Mouse (Mus musculus): ENCODE results near the gene Sh3pxd2a.

The Sh3pxd2a gene

DNA sequence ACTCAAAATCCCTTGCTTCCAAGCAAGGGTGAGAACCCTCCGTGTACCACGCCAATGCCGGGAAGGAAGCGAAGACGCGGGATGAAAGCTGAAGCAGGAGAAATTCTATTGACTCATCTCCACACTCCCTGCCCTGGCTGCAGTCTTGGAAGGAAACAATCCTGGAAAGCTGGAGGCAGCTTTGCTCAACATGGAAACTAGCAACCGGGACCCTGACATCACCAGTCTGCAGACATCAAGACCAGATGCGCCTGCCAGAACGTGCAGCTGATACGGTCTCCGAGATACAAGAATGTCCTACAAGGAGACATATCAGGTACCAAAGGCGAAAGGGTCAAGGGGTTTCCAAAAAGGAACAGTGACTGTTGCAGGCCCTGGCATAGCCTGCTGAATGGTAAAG is 154.4 kb downstream of the Sh3pxd2a start:
- DNase-seq (ENCODE audit: low spot score), result no peak

DNA sequence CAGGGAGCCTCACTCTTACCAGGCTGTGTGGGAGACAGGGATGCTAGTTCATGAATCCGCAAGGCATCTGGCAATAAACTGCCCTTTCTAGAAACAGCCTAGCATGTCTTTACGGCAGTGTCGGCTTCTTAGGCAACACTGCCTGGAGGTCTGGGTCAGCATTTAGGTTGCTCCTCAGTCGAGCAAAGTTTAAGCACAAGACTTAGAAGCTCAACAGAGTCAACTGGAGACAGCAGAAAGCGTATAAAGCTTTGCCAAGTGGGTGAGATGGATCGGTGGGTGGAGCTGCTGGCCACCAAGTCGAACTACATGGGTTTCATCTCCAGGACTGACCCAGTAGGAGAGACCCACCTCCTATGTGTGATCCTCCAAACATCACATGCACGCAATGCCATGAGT is 157.3 kb downstream of the Sh3pxd2a start:
- no peak for DNase-seq (ENCODE audit: low spot score)

DNA sequence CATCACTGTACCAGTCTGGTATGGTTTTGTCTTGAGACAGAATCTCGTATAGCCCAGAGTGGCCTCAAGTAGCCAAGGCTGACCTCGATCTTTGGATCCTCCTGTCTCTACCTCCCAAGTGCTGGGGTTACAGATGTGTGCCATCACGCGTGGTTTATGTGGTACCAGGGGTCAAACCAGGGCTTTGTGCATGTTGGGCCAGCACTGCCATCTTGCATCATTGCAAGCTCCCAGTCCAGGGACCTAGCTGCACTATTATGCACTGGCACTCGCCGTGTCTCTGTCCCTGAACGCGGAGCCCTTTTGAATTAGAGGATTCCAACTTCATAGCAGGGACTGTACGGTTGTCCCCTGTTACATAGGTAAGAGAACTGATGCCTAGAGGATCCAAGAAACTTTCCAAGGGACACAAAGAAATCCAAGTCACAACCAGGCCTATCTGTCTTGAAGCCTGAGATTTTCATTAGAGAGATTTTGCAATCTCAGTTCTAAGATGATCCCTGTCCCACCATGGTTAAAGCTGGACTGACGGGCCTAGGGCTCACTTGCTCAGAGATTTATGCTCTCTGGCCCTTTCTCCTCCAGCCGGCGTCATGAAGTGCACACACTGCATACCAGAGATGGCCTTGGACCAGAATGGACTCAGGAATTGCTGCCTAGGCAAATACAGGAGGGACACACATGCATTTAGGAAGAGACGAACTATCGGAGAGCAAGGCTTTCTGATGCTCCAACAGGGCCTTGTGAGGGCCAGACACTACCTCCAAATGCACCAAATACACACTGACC is 157.9 kb downstream of the Sh3pxd2a start:
- DNase-seq (ENCODE audit: low spot score), result no peak

DNA sequence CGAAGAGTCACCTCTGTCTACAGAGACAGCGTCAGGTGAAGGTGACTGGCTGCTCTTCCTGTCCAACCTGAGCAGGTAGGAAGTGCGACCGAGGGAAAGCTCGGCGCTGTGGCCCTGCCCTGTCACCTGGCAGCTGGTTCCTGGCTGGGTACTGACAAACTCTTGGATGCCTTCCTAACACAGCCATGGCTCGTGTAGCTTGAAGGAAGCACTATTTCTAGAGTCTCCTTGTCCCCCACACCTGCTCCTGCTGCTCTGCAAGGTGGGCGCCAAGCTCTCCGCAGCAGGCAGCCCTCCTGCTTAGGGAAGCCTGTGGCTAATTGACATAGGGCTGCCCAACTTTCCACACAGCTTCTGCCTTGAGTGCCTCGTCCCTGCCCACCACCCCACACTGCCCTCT is 158.8 kb downstream of the Sh3pxd2a start:
- DNase-seq (ENCODE audit: low spot score), result no peak

DNA sequence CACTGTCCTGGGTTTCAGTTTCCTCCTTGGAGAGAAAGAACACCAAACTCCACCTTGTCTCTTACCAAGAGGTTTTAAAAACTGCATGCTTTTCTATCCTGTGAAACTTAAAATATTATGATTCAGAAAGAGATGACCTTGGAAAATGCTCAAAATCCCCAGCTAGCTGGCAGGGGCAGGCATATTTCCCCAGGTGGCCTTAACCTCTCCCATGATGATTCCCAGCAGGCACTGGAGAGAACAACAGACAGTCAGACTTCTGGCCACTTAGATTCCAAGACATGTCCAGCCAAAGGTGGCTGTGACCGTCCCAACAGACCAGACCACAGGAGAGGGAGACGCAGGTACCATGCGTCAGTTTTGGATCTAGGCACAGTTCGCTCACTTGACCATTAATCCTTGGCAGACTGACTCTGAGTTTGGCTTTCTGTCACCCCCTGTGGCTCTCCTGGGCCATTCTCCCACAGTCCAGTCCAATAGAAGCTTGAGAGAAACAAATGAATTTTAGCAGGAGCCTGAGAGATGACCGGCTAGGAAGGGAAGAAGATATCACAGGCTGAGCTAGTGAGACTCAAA is 159.9 kb downstream of the Sh3pxd2a start:
- no peak for DNase-seq (ENCODE audit: low spot score)

DNA sequence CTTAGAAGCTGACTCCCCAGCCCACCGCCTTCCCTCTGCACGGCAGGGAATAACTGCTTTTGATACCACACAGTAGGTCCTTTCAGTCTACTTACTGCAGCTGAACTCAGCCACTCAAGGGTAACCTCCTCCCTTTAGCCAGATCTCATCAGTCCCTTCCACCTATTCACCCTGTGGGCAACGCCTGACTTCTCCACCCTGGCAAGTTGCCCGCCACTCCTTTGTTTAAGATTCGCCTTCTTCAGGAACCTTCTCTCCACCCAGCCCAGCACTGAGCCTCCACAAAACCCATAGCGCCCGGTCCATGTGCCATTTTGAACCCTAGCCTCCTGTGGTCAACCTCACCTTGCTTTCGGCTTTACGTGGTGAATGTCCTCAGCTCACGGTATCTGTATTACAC is 161.1 kb downstream of the Sh3pxd2a start:
- no peak for DNase-seq (ENCODE audit: low spot score)

DNA sequence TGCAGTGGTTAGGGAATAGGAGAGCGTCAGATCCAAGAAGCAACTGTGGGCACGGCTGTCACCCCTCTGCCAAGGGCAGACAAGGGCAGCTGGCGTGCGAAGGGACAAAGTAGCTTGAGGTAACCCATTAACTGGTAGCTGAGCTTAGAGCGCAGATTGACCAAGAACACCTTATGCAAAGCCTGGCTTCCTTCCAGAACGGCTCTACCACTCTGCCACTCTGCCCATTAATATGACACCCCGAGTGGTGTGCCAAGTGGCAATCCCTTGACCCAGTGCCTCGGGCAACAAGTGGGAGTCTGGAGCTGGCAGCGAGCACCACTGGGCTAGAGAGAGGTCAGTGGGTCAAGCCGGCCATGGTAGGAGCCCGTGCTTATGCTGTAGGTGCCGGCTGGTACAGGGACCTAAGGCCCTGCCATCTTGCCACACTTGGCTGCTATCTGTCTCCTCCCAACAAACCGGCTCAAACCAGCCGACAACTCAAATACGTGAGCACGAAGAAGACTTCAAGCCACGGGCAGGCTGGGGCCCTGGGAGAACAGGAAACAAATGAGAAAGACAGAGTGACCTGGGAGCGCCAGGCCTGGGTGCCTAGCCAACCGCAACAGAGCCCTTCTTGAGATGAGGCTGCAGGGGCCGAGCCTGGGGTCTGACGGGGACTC is 161.9 kb downstream of the Sh3pxd2a start:
- no peak for DNase-seq (ENCODE audit: low spot score)

DNA sequence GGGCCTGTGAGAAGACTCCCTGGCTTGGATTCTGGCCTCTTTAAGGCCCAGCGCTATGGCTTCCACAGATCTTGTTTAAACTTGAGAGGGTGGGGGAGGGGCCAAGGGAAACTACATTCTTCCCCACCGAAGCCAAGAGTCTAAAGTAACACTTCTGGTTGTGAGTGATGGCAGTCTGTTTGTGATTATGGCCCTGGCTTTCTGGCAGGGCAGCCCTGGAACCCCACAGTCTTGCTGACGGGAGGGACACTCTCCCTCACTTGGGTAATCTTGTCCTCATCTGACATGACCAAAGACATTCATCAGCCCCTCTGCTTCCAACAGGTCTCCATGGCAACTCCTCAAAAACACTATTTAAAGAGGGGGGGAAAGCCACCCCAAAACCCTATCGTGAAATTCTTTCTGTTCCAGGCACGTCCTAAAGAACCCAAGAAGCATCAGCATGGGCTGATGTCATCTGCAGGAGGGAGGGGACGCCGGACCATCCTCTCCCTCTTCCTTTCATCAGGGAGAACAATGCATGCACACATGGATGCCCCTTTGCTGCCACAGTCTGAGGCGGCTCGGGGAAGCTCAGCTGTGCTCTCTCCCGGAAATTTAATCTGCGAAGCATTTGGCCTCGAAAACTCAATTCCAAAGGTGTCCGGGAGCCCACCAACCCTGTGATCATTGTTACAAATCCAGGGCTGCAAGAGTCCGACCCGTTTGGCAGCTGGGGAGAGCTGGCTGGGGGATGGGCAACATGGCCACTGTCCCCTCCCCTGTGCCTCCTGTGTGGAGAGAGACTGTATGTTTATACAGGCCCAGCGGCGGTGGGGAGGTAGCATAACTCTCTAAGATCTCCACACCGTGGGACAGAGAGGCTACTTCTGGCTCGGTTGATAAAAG is 162.7 kb downstream of the Sh3pxd2a start:
- no peak for DNase-seq (ENCODE audit: low spot score)

DNA sequence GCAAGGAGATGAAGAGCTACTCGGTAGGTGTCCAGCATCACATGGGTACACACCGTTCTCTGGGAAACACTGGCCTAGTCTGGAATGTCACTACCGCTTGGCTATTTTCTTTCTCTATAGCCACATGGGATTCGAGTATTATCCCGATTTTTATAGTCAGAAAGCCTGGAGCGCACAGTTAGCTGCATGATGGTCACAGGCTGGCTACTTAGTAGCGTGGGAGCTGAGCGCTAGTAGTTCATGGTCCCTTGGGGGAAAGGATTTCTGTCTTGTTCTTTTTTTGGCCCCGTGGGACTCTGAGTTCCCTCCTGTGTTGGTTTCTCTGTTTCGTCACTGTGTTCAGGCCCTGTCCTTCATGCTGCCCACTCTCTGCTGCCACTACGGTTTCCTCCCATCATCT is 166.1 kb downstream of the Sh3pxd2a start:
- DNase-seq (ENCODE audit: low spot score), result no peak

DNA sequence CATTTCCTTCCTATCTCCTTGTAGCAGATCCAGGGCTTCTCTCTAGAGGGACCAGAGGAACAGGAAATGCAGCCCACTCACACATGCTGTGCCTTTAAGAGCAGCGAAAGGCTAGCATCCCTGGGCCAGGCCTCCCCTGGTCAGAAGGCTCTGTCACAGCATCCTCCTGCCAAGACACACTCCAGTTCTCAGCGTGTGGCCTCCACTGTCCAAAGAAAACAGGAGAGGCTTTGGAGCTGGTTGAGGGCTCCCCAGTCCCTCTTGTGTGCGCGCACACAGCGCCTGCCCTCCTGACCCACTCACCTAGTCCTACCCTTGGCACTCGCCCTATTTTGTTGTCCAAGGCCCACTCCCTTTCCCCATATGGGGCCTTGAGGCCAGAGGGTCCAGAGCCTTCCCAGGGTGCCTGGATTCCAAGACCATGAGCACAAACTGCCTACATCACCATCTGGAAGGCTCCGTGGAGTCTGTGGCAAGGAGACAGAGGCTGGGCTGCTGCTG is 171.7 kb downstream of the Sh3pxd2a start:
- no peak for DNase-seq (ENCODE audit: low spot score)

DNA sequence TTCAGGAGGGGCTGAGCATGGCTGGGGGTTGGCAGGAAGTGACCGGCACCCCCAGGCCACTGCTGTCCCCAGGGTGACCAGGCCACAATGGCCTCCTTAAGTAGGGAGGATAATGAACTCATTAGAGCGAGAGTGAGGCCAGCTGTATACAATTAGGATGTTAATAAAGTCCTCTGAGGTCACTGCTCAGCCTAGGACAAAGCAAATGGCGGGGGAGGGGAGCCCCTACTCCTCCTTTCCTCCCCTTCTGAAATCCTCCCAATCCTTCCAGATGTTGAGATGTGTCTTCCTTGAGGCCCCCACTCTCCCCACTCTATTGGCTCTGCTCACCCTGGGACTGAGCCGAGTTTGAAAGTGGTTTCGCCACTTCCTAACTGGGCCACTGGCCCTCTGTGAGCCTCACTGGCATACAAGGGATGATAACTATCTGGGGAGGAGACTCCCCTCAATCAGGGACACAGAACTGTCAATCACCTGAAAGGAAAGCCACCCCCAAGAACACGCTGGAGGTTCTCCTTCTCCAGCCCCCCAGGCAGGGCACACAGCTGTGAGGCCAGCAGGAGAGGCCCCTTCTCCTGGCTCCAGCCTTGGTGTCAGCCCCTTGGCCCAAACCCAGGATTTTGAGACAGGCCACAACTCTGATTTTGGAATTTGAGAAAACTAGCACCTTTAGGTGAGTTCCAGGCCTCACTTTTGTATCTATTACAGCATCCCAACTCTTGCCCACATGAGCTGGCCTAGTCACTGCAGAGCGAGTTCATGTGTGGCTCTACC is 172.7 kb downstream of the Sh3pxd2a start:
- DNase-seq (ENCODE audit: low spot score), result no peak

DNA sequence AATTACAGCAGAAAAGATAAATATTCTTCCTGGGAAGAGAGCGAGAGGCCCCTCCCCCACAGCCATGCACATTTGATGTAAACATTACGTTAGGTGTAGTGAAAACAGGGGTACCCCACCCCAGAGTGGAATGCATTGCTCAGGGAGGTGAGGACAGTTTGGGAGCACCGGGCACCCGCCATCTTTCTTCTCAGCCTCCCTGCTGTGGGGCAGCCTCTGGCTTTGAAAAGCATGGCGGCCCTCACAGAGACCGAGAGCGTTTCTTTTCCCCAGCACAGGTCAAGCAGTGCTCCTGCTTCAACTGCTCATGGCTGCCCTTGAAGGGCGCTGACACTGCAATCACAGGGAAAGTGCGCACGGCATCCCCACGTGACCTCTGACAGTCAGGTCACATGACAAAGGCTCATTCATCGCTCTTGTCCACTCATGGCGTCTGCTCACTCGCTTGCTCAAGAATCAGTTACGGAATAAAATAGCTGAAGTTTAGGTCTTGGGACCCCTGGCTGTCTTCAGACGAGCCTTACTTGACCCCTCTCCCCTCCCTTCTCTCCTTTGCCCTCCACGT is 177.2 kb downstream of the Sh3pxd2a start:
- DNase-seq (ENCODE audit: low spot score), result no peak

DNA sequence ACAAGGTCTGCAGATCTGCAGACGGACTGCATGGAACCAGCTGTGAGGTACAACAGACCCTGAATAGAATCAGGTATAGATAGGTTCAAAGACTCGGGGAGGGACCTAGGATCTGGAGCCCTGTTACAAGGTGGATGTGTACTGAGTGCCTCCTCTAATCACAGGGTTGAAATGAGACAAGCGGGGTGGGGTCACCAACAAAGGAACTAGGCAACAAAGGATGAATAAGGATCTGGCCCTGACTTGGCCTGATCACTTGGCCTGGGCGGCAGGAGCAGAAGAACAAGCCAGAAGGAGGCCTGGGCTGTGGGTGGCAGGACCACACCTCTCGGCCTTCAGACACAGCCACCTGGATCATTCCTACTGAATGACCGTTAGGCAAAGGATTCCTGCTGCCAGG is 178.6 kb downstream of the Sh3pxd2a start:
- no peak for DNase-seq (ENCODE audit: low spot score)

DNA sequence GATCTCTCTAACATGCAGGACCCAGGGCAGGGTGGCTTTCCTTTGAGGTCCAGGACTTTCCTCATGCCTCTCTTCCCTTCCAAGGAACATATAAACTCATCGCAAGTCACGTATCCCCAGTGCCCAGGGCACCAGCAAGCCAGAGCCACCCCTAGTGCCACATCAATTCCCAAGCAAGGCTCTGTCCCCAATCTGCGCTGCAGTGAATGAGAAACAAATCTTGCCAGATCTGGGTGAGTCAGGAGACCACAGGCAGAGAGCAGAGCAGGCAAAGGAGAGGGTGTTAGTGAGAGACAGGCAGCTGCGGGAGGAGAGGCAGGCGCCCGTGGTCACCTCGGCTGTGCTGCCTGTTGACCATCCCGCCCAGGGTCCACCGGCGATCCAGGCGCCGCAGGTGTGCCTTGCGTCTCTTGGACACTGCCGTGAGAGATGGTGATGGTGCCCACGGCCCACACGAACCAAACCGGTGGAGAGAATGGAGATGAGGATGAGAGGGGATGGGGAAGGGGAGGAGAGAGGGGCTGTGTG is 181.4 kb downstream of the Sh3pxd2a start:
- DNase-seq (ENCODE audit: low spot score), result no peak

DNA sequence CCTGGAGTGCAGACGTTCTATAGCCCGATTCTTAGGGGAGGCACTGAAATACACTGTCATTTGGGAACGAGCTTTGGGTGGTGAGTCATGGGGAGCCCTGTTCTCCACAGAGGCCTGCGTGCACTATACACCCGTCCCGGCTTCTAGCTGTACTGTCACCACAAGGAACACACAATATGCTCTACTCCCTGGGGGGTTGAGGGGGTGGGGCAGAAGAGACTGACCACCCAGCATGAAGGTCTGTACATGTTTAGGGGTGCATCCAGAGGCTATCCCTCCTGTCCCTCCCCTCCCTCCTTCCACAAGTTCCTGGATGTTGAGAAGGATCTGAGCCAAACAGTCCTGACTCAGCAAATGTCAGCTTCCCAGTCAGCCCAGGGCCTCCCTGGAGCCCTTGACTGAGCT is 182.1 kb downstream of the Sh3pxd2a start:
- no peak for DNase-seq (ENCODE audit: low spot score)

DNA sequence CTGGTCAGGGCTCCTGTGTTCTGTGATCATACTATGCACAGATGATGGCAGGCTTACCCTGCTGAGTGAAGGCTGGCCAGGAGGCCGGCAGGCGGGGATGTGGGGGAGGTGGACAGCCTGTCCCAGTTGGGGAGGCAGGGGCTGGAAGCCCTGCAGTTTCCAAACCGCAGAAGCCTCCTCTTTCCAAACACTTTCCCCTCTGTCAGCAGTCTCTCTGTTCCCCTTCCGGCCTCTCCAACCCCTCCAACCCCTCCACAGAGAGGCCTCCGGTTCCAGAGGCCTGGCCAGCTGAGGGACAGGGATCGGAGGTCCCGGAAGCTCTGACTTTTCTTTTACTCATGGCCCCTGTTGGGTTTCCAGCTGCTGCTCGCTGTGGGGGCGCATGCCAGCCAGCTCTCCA is 183.3 kb downstream of the Sh3pxd2a start:
- DNase-seq (ENCODE audit: low spot score), result no peak

DNA sequence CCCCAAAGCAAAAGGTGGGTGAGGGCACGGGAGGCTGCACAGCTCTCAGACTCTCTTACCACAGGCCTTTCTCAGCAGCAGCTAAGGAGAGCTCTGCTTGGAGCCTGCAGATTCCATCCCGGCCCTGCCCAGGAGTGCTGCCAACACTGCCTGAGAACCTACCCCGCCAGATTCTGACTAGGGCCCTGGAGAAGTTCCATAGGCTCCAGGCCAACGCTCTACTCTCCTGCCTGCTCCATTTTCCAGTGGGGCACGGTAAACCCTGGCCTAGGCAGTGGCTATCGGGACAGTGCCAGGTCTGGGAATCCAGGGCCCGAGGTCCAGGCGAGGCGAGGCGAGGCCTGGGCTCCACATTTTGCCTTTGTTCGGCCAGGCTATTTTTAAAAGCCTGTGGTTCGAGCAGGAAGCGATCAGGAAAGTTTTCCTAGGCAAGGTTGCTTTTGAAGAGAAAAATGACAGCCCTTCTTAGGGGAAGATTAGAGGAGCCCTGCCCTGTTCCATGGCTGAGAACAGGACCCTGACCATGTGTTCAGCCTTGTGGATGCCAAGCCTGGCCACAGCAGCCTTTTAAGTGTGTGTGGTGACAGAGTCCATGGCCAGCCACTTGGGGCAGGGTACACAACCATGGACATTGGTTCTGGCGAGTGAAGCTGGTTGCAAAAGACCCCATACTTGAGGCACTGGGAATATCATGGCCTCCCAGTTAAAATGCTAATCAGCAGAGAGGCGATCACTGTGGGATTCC is 184.2 kb downstream of the Sh3pxd2a start:
- peak; percentile 87 for DNase-seq (ENCODE audit: low spot score)

DNA sequence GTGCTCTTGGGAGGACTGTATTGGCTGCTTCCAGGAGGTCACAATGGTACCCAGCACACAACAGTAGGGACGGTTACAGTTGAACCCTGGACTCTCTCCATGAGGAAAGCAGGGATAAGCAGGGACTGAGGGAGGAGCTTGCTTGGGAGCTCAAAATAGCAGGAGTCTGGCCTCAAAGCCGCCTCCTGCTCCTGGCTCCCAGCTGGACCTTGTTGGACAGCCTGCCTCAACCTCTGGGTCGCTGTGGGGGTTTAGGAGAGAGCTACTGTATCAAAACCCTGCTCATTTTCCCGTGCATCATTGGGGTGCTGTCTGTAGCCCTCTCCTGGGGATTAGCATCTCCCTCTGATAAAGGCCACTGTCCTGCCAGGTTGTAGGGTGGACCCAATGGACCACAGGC is 184.8 kb downstream of the Sh3pxd2a start:
- DNase-seq (ENCODE audit: low spot score), result no peak

DNA sequence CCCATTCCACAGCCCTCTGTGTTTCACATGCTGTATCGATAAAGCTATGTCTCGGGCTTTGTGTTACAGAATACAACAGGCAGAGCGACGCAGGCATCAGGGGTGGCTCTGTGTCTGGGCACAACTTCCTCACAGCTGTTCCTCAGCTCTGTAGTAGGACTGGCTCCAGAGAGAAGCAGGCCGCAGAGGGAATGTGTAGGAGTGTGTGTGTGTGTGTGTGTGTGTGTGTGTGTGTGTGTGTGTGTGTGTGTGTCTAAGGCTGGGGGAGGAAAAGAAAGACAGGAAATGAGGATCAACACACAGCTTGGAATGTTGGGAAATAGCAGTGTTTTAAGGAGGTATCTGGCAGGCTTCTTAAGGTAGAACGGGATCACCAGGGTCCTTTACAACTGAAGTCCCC is 187.5 kb downstream of the Sh3pxd2a start:
- DNase-seq (ENCODE audit: low spot score), result peak; percentile 74

DNA sequence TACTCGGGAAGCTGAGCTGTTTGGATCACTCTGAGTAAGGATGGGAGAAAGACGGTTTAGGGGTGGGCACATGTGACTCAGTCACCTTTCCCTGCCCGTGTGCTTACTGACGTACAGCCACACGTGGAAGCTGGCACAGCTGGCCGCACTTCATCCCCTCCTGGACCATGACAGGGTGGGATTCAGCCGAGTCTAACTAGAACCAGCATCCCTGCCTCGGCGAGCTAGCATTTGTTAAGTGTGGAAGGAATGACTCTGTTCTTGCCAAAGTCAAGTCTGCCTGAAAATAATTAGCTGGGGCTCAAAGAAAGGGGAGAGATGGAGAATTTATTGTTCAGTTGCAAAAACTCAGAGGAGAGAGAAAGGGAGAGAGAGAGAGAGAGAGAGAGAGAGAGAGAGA is 193.7 kb downstream of the Sh3pxd2a start:
- no peak for DNase-seq (ENCODE audit: low spot score)
